Mouse (Mus musculus) embryonic fibroblast, embryonic 13.5 days (primary cell): ENCODE results near the gene Lrrc46. TPM values are rescaled to one million over a fixed set of nuclear protein-coding genes. Genes with fewer than 3 reads are reported as not detected.
A peak's percentile ranks its signal among the peaks of the same experiment; 100 is the strongest.

Experiments
- H3K27ac ChIP-seq: 2 replicates; pipeline ENCODE4 v1.5.1; 2012; ENCODE audit warnings: low read length, control low read depth, inconsistent platforms; ENCODE audit not compliant: insufficient read depth
- H3K4me1 ChIP-seq: 2 replicates; pipeline ENCODE4 v1.6.1; 2011; ENCODE audit warnings: low read length; ENCODE audit not compliant: control insufficient read depth, insufficient read depth
- H3K4me3 ChIP-seq: 2 replicates; pipeline ENCODE4 v1.5.1; 2011; ENCODE audit warnings: mild to moderate bottlenecking, control low read depth, low read length; ENCODE audit not compliant: insufficient read depth
- CTCF ChIP-seq: IDR thresholded peaks from 2 replicates; pipeline ENCODE4 v1.5.1; 2011; ENCODE audit warnings: mild to moderate bottlenecking, control low read depth, low read length, moderate library complexity, borderline replicate concordance; ENCODE audit not compliant: insufficient read depth
- POLR2A ChIP-seq: IDR thresholded peaks from 2 replicates; pipeline ENCODE4 v1.6.1; 2011; ENCODE audit warnings: low read depth, mild to moderate bottlenecking, control low read depth, low read length, moderate library complexity
- polyA plus RNA-seq: library from polyadenylated mRNA; stranded (reverse); fragments of >200 nt; gene quantifications from 2 replicates; pipeline ENCODE4 v1.2.4, GENCODE M21; 2011; ENCODE audit warnings: low read depth; ENCODE audit not compliant: missing spikeins, insufficient read length

Lrrc46 gene
- polyA plus RNA-seq, 1 experiment, result 0.65 TPM

GRCm38 (mm10) chr11:97050216-97050943 is 9.2 kb upstream of the Lrrc46 start, which contains the start of gene Osbpl7:
Osbpl7 (plus strand) TSS chr11:97050628.
- H3K4me3 ChIP-seq, result peak within 1 kb of the TSS; percentile 74
- TF ChIP-seq POLR2A (peak; percentile 96), CTCF (peak; percentile 60; the same call in 1 of the 2 replicates)
- peaks cover 6% of the 10 kb centered on the region for H3K4me1 ChIP-seq
- H3K27ac ChIP-seq, result no peak within 1 kb of the TSS

- Histone ChIP-seq H3K4me3 (no peak overlapping the region), H3K27ac (no peak overlapping the region), H3K4me1 (peaks cover 6% of the 10 kb centered on the region)
- TF ChIP-seq POLR2A, result 0 out of 2 replicates have a peak, but pooled peaks have one; percentile 0
- no peak for TF ChIP-seq CTCF
Measured at GRCm38 (mm10) chr11:97049492-97050085, 8.4 kb upstream of the Lrrc46 start.

- H3K4me3 ChIP-seq, result no peak overlapping the region
- H3K4me1 ChIP-seq, result peaks cover 6% of the 10 kb centered on the region
- TF ChIP-seq CTCF, result no peak
- TF ChIP-seq POLR2A, result no peak
- no peak overlapping the region for H3K27ac ChIP-seq
Measured at GRCm38 (mm10) chr11:97048090-97048650, 7.0 kb upstream of the Lrrc46 start.

- Histone ChIP-seq H3K4me3 (no peak overlapping the region), H3K27ac (no peak overlapping the region), H3K4me1 (no peaks in the 10 kb centered on the region; the same call in 1 of the 2 replicates)
- TF ChIP-seq CTCF (no peak), POLR2A (no peak)
Measured at GRCm38 (mm10) chr11:97045861-97046260, 4.7 kb upstream of the Lrrc46 start.

- H3K27ac ChIP-seq, result no peak overlapping the region
- TF ChIP-seq CTCF (no peak), POLR2A (no peak)
- H3K4me1 ChIP-seq, result no peaks in the 10 kb centered on the region; the same call in 1 of the 2 replicates
- no peak overlapping the region for H3K4me3 ChIP-seq
Measured at GRCm38 (mm10) chr11:97044902-97045301, 3.7 kb upstream of the Lrrc46 start.

GRCm38 (mm10) chr11:97040301-97041021 is 746 bp downstream of the Lrrc46 start:
- no peak for TF ChIP-seq POLR2A
- no peak for TF ChIP-seq CTCF
- Histone ChIP-seq H3K4me1 (no peaks in the 10 kb centered on the region; the same call in 1 of the 2 replicates), H3K27ac (no peak overlapping the region), H3K4me3 (peak overlapping the region; percentile 55; the same call in 1 of the 2 replicates)

GRCm38 (mm10) chr11:97038881-97039280 is 2.3 kb downstream of the Lrrc46 start:
- TF ChIP-seq POLR2A (no peak), CTCF (no peak)
- no peak overlapping the region for H3K4me3 ChIP-seq
- H3K4me1 ChIP-seq, result no peaks in the 10 kb centered on the region; the same call in 1 of the 2 replicates
- H3K27ac ChIP-seq, result no peak overlapping the region

GRCm38 (mm10) chr11:97036141-97036540 is 5.1 kb downstream of the Lrrc46 start:
- Histone ChIP-seq H3K4me3 (no peak overlapping the region), H3K27ac (no peak overlapping the region), H3K4me1 (no peaks in the 10 kb centered on the region)
- TF ChIP-seq POLR2A (no peak), CTCF (no peak)

- no peak overlapping the region for H3K27ac ChIP-seq
- H3K4me3 ChIP-seq, result no peak overlapping the region
- no peaks in the 10 kb centered on the region for H3K4me1 ChIP-seq
- no peak for TF ChIP-seq POLR2A
Measured at GRCm38 (mm10) chr11:97033781-97034180, 7.4 kb downstream of the Lrrc46 start.
